Mouse (Mus musculus): Measurements from ENCODE around the gene 2210016F16Rik.
"Not testable (repeated sequence)": the region's sequence is repeated elsewhere in the genome, so short reads cannot be mapped to it uniquely, and the experiment has no call there.

Gene 2210016F16Rik

DNA sequence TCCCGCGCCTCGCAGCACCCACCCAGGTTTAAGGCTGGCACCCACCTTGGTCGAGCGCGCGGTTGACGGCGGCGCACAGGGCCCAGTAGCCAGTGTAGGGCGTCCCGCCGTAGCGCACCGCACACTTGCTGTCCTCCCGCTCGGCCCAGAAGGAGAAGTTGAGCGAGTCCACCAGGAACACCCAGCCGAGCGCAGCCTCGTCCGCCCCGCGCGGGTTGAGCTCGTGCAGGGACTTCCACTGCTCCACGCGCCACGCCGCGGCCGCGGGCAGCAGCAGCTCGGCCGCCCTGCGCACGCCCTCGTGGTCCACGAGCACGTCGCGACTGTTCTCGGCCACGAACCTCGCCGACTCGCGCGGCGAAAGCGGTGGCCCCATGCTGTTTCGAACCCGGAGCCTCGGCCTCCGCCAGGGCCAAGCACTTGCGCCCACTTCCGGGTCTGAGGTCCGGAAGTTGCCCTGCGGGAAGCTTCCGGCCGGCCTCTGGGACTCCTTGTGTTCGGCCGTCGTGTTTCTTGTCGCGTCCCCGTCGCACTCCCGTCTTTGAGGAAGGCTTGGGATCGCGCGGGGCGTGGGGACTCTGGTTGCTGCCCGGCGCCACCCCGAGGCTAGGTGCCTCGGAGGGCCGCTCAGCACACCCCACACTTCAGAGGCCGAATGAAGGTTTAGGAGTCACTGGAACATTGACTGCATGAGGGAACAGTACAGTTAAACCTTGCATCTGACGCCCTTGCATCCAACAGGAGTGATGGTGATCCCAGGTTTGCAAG lies at the start of gene 2210016F16Rik:
2210016F16Rik (minus strand) TSS at position 447 of the 768 bp plus-strand sequence.
- in situ Hi-C loops (cut with MboI, MseI) = loop anchor here (5.0 to 10.0 kb wide), 3 partner anchors 108 to 228 kb away; partner anchors contain the start of genes Gkap1, Idnk and Ubqln1

DNA sequence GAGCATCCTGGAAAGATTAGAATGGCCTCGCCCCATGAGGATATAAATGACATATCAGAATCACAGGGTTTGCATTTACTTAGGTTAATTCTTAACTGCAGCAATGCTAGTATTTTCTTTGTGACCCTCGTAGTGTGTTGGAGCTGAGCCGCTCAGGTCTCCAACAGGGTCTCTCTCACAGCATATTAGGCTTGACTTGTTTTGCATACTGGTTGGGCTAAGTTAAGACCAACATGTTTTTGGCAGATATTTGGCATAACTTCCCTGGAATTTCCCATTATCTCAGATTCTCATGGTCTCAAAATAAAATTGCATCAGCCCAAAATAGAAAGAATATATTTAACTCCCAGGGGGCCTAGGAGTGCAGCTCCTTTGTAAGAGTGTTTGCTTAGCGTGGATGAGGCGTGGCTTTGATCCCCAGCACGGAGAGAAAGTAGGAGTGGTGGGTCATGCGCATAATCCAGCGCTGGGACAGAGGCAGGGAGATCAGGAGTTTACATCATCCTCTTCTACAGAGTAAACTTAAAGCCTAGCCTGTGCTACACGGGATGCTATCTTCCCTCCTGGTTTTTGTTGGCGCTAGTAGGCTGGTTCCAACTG lies 38.1 kb upstream of the 2210016F16Rik start:
- in situ Hi-C loops (cut with MboI, MseI) = no loop called here

DNA sequence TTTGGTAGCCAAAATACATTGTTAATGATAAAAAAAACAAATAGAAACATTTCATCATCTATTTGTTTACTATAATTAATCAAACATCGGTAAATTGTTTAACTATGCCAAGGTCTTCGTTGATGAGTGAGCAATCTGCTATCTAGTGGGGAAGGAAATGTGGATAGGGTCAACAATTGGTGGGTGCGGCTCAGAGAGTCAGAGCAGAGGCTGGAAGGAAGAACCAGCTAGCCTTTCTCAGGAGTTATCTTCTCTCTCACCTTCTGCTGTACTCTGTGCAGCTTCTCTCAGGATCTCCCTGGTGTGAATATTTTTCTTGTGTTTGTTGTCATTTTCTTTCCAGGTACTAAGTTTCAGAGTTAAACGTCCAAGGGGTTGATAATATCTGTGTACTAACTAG lies 37.2 kb upstream of the 2210016F16Rik start:
- in situ Hi-C loops (cut with MboI, MseI) = no loop called here

DNA sequence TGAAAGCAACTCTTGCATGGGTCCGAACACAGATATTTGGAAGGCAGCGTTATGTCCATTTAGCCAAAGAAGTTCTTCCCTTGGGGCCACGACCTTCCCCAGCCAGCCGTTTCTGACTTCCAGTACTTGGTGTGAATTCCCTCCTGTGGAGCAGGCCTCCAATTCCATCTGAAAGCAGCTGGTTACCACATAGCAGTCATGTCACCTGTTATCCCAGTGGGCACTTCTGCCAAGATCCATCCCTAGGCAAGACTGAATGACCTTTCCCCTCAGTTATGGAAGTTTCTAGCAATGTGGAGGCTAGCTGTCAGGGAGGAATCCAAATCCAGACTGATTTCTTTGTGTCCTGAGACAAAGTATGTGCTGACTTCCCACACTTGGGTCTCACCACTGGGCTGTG lies 36.0 kb upstream of the 2210016F16Rik start:
- in situ Hi-C loops (cut with MboI, MseI) = no loop called here

- in situ Hi-C loops (cut with MboI, MseI) = loop anchor here (10.0 kb wide), 1 partner anchor 1894 kb away; the partner anchor contains the start of gene Fbxl21
These were observed 34.2 kb upstream of the 2210016F16Rik start for GRCm38 (mm10) chr13:58419266-58419665.

GRCm38 (mm10) chr13:58418656-58419055 lies 33.6 kb upstream of the 2210016F16Rik start:
- in situ Hi-C loops (cut with MboI, MseI) = loop anchor here (10.0 kb wide), 1 partner anchor 1894 kb away; the partner anchor contains the start of gene Fbxl21

GRCm38 (mm10) chr13:58415838-58416237 lies 30.8 kb upstream of the 2210016F16Rik start:
- in situ Hi-C loops (cut with MboI, MseI) = loop anchor here (10.0 kb wide), 1 partner anchor 1891 kb away; the partner anchor contains the start of gene Fbxl21

DNA sequence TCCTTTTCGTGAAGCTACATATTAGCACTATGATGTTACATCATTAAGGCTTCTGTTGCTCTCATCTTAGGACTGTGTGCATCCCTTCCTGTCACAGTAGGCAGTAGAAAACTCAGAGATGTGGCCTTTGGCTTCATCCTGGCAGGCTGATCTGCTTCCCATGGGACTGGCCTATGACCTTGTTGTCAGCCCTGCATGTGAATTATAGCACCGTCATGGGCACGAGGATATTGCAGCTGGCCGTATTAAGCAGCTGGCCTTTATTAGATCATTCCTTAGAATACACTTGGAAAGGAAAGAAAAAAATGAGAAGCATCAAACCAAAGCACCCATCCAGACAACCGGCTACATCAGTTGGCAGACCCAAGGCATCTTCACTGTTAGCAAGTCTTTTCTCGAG lies 30.3 kb upstream of the 2210016F16Rik start:
- in situ Hi-C loops (cut with MboI, MseI) = loop anchor here (10.0 kb wide), 1 partner anchor 1891 kb away; the partner anchor contains the start of gene Fbxl21

DNA sequence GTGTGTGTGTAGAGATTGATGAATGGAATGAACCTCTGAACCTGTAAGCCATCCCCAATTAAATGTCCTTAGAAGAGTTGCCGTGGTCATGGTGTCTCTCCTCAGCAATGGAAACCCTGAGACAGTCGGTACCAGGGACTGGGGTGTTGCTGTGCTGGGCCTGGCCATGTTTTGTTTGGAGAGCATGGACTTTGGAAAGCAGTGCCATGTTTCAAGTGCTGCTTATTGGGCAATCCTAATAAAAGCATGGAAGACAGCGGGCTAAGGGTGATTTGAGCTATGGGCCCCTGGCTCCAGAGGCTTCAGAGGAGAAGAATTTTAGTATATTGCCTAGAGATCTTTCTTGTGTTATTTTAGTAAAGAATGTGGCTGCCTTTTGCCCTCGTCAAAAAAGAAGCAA lies 26.0 kb upstream of the 2210016F16Rik start:
- in situ Hi-C loops (cut with MboI, MseI) = loop anchor here (10.0 kb wide), 1 partner anchor 1886 kb away; the partner anchor contains the start of gene Fbxl21

DNA sequence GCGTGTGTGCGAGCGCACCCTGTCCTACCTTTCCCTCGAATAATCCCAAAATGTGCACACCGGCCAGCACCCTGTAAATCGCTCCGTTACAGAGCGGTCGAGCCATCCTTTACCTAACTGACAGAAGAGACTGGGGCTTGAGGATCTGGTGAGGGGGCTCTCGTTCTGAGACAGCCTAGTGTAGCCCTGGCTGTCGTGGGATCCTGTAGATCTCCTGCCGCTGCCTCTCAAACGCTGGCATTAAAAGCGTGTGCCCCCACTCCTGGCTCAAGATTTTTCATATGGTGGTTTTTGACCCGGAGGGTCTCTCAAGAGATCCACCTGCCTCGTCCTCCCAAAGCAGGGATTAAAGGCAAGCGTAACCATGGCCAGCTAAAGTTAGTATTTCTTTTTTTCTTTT lies 18.2 kb upstream of the 2210016F16Rik start, which contains the start of gene Hnrnpk:
Hnrnpk (minus strand) TSS at position 101 of the 400 bp plus-strand sequence.
- in situ Hi-C loops (cut with MboI, MseI) = not testable (repeated sequence)

- in situ Hi-C loops (cut with MboI, MseI) = no loop called here
These were observed 17.7 kb upstream of the 2210016F16Rik start for GRCm38 (mm10) chr13:58402744-58403110.

DNA sequence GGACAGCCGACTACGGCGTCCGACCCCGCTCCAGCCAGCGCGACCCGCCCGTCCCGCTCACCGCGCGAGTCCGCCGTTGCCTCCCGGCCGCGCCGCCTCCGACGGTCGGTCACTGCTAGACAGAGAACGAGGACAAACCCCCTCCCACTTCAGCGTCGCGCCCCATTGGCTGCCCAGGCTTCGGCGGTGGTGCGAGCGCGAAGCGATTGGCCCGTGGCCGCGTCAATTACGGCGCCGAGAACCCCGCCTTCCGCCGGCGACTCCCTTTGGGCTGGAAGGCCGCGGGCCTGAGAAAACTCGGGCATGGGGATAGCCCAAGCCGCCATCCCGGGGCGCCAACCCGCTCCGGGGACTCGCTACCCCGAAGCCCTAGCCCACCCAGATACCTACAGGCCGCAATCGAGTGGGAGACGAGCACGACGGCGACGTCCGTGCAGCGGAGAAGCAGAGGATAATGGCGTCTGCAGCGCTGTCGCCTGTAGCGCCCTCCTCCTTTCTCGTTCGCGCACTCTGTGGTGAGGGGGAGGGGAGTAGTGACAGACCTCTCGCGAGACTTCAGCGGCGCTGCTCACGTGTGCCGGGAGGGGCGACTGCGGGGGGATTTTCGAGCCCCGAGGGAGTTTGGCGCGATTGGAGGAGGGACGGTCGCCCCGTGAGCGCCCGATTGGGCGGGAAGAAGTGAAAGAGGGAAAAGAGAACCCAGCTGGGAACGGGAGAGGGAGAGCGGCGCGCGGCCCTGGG lies 17.1 kb upstream of the 2210016F16Rik start, which contains the start of gene Rmi1:
Rmi1 (plus strand) TSS at position 246 of the 741 bp plus-strand sequence.
- in situ Hi-C loops (cut with MboI, MseI) = no loop called here

DNA sequence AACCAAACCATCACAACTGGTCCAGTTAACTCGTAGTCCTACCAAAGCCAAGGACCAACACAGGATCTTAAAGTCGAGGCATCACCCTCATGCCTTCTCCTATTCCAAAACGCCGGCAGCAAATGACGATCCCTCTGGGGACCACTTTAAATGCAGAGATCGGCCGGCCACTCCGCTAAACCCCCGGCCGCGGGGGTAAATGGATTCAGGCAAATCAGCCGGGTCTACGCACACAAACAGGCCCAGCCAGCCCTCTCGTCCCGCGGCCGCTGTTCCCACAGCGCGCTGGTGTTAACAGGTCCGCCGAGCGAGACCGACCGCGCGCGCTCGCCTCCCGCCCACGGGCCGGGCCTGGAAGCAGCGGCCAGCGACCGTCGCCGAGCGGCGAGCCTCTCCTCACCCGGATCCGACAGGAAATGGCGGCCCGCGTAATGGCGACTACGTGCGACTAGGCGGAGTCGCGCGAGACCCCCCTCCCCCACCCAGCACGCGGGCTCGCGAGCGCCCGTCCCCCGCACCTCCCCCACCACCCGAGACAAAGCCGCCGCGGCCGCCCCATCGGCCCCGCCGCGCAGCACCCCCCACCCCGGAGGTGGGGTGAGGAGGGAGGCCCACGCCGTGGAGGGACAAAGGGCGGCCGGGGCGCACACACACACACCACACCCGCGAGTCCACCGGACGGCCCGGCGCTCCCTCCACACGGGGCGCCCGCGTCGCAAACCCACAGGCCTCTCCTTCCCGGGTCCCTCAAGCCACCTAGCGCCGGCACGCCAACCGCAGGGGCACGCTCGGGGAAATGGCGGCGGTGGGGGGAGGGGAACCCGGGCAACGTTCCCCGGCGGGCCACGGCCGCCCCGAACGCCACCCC lies 16.3 kb upstream of the 2210016F16Rik start:
- in situ Hi-C loops (cut with MboI, MseI) = no loop called here

DNA sequence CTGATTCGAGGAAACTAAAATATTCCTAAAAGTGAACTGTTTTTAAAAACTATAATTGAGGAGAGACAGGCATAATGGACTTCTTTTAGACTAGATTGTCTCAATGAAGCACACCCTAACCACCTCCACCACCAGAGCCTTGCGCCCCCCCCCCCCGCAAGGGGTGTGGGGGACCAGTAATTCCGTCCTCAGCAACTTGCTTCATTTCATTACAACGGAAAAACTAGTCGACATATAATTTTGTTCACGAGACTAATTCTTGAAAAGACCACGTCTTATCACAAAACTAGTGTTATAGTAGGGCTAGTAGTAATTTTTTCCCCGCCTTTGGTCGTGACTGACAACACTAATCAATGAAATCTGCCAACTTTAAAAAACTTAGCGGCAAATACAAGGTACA lies 15.6 kb upstream of the 2210016F16Rik start:
- in situ Hi-C loops (cut with MboI, MseI) = no loop called here

GRCm38 (mm10) chr13:58397651-58398050 lies 12.6 kb upstream of the 2210016F16Rik start:
- in situ Hi-C loops (cut with MboI, MseI) = no loop called here

- in situ Hi-C loops (cut with MboI, MseI) = not testable (repeated sequence)
These were observed 9.4 kb upstream of the 2210016F16Rik start for GRCm38 (mm10) chr13:58394392-58394791.

- in situ Hi-C loops (cut with MboI, MseI) = loop anchor here (10.0 kb wide), 1 partner anchor 175 kb away; the partner anchor contains the start of gene Ubqln1
These were observed 4.4 kb upstream of the 2210016F16Rik start for GRCm38 (mm10) chr13:58389324-58389951.

DNA sequence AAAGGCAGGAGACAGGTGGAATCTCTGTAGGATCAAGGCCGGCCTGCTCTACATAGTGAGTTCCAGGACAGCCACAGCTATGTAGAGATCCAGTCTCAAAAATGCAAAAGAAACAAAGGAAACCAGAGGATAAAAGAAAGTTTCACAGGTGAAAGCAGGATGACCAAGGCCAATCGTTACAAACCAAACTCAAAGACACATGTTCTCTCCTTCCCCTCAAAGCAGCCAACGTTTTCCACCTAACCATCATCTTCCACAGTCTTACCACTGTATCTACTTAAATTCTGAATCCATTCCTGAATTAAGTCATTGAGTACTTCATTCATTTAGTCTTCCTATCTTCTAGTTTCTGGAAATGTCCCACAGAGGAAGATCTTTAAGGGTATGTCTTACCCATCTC lies 3.4 kb upstream of the 2210016F16Rik start:
- in situ Hi-C loops (cut with MboI, MseI) = loop anchor here (10.0 kb wide), 1 partner anchor 174 kb away; the partner anchor contains the start of gene Ubqln1

- in situ Hi-C loops (cut with MboI, MseI) = loop anchor here (10.0 kb wide), 1 partner anchor 173 kb away; the partner anchor contains the start of gene Ubqln1
These were observed 2.9 kb upstream of the 2210016F16Rik start for GRCm38 (mm10) chr13:58387948-58388347.

GRCm38 (mm10) chr13:58385547-58385920 lies 509 bp upstream of the 2210016F16Rik start:
- in situ Hi-C loops (cut with MboI, MseI) = loop anchor here (10.0 kb wide), 1 partner anchor 171 kb away; the partner anchor contains the start of gene Ubqln1
